Mouse (Mus musculus) heart, embryonic 14.5 days (tissue): ENCODE results near the gene Rgs9. TPM values are rescaled to one million over a fixed set of nuclear protein-coding genes. Genes with fewer than 3 reads are reported as not detected.

Experiments
- ATAC-seq: fragments of 200-750 bp; cut with Nextera tagmentation; 2 replicates; pipeline ENCODE4 v1.8.0; 2017; ENCODE audit warnings: low read depth, moderate TSS enrichment; ENCODE audit not compliant: insufficient number of reproducible peaks, insufficient read depth, low FRiP score
- H3K27ac ChIP-seq, 2 experiments: fragments of 200-500 bp in 1 of 2; fragments of 300-500 bp in 1 of 2; sonication (generic) in 1 of 2; replicated peaks in 1 of 2; 2 replicates each; pipeline ENCODE4 v1.5.1; 2012 to 2014; ENCODE audit warnings: low read depth in 2 of 2, low read length in 2 of 2, control low read depth in 1 of 2, mild to moderate bottlenecking in 1 of 2, mixed read lengths in 1 of 2; ENCODE audit not compliant: control insufficient read depth in 1 of 2, insufficient read depth in 1 of 2
- H3K27me3 ChIP-seq: fragments of 300-500 bp; sonication (generic); 2 replicates; pipeline ENCODE4 v1.6.1; 2014; ENCODE audit warnings: mild to moderate bottlenecking, low read length, control low read depth; ENCODE audit not compliant: control insufficient read depth, insufficient read depth
- H3K36me3 ChIP-seq: fragments of 300-500 bp; sonication (generic); 2 replicates; pipeline ENCODE4 v1.6.1; 2014; ENCODE audit warnings: mild to moderate bottlenecking, control low read depth, low read length, mixed read lengths; ENCODE audit not compliant: control insufficient read depth, insufficient read depth
- H3K4me1 ChIP-seq, 2 experiments: fragments of 200-500 bp in 1 of 2; fragments of 300-500 bp in 1 of 2; sonication (generic) in 1 of 2; 2 replicates each; pipeline ENCODE4 v1.6.1; 2012 to 2014; ENCODE audit warnings: low read length in 2 of 2, control low read depth in 1 of 2, mixed read lengths in 1 of 2; ENCODE audit not compliant: control insufficient read depth in 2 of 2, insufficient read depth in 2 of 2
- H3K4me2 ChIP-seq: fragments of 300-500 bp; sonication (generic); 2 replicates; pipeline ENCODE4 v1.6.1; 2014; ENCODE audit warnings: mild to moderate bottlenecking, low read length
- H3K4me3 ChIP-seq, 2 experiments: fragments of 200-500 bp in 1 of 2; fragments of 300-500 bp in 1 of 2; sonication (generic) in 1 of 2; 2 replicates each; pipeline ENCODE4 v1.5.1; 2012 to 2014; ENCODE audit warnings: low read length in 2 of 2, mild to moderate bottlenecking in 2 of 2, control low read depth in 1 of 2, low read depth in 1 of 2, moderate library complexity in 1 of 2; ENCODE audit not compliant: control insufficient read depth in 1 of 2, insufficient read depth in 1 of 2
- H3K9ac ChIP-seq: fragments of 300-500 bp; sonication (generic); 2 replicates; pipeline ENCODE4 v1.6.1; 2014; ENCODE audit warnings: mild to moderate bottlenecking, low read length
- H3K9me3 ChIP-seq: fragments of 300-500 bp; sonication (generic); 2 replicates; pipeline ENCODE4 v1.6.1; 2016; ENCODE audit warnings: low read length, control low read depth; ENCODE audit not compliant: control insufficient read depth
- WGBS: fragments of 180-500 bp; shearing (Covaris S2); extraction: QIAGEN DNeasy Blood & Tissue Kit; methylation state at CpG from one replicate; pipeline ENCODE4 v1.1.7; 2014; 5-methylcytosine and 5-hydroxymethylcytosine counted together
- polyA plus RNA-seq: library from polyadenylated mRNA; unstranded; fragments of >200 nt; fragmentation: Nextera tagmentation; extraction: Ambion mirVana; gene quantifications from 2 replicates; pipeline ENCODE4 v1.2.1, GENCODE M21; 2014

Rgs9 gene
- polyA plus RNA-seq, 1 experiment from 2014 or later = 0.82 TPM

GRCm38 (mm10) chr11:109270366-109270765 lies 27.6 kb downstream of the Rgs9 start:
- Histone ChIP-seq H3K4me3 (no peak overlapping the region), H3K9ac (no peak overlapping the region), H3K9me3 (no peaks in the 10 kb centered on the region), H3K36me3 (no peaks in the 10 kb centered on the region), H3K27me3 (no peaks in the 10 kb centered on the region), H3K4me2 (no peak overlapping the region), H3K27ac (no peak overlapping the region), H3K4me1 (no peaks in the 10 kb centered on the region; a peak in 1 of 4 replicates)
- ATAC-seq = no peak
- 81% methylated on average over 8 of the region's 8 CpGs for WGBS

- Histone ChIP-seq H3K4me3 (no peak overlapping the region), H3K9ac (no peak overlapping the region), H3K36me3 (no peaks in the 10 kb centered on the region), H3K27ac (no peak overlapping the region), H3K27me3 (no peaks in the 10 kb centered on the region), H3K9me3 (no peaks in the 10 kb centered on the region), H3K4me1 (no peaks in the 10 kb centered on the region; a peak in 1 of 4 replicates), H3K4me2 (no peak overlapping the region)
- ATAC-seq = no peak
- 64% methylated on average over 16 of the region's 16 CpGs for WGBS
Measured at GRCm38 (mm10) chr11:109269662-109270341, 28.1 kb downstream of the Rgs9 start.

- no peak overlapping the region for H3K9ac ChIP-seq
- H3K4me1 ChIP-seq = no peaks in the 10 kb centered on the region; a peak in 1 of 4 replicates
- H3K27me3 ChIP-seq = no peaks in the 10 kb centered on the region
- H3K9me3 ChIP-seq = no peaks in the 10 kb centered on the region
- no peak for ATAC-seq
- H3K4me3 ChIP-seq = no peak overlapping the region
- H3K4me2 ChIP-seq = no peak overlapping the region
- no peak overlapping the region for H3K27ac ChIP-seq
- 36% methylated on average over 5 of the region's 5 CpGs for WGBS
- no peaks in the 10 kb centered on the region for H3K36me3 ChIP-seq
Measured at GRCm38 (mm10) chr11:109269283-109269661, 28.7 kb downstream of the Rgs9 start.

GRCm38 (mm10) chr11:109266161-109266910 lies 31.6 kb downstream of the Rgs9 start:
- H3K4me2 ChIP-seq = no peak overlapping the region
- H3K27ac ChIP-seq = no peak overlapping the region
- H3K27me3 ChIP-seq = no peaks in the 10 kb centered on the region
- H3K36me3 ChIP-seq = no peaks in the 10 kb centered on the region
- ATAC-seq = no peak
- H3K9me3 ChIP-seq = no peaks in the 10 kb centered on the region
- H3K9ac ChIP-seq = no peak overlapping the region
- H3K4me1 ChIP-seq = no peaks in the 10 kb centered on the region; a peak in 1 of 4 replicates
- H3K4me3 ChIP-seq = no peak overlapping the region
- 79% methylated on average over 12 of the region's 12 CpGs for WGBS

GRCm38 (mm10) chr11:109264159-109264768 lies 33.7 kb downstream of the Rgs9 start:
- Histone ChIP-seq H3K36me3 (no peaks in the 10 kb centered on the region), H3K4me1 (no peaks in the 10 kb centered on the region; a peak in 1 of 4 replicates), H3K9me3 (peaks cover 6% of the 10 kb centered on the region), H3K9ac (no peak overlapping the region), H3K27me3 (no peaks in the 10 kb centered on the region), H3K4me3 (no peak overlapping the region), H3K27ac (no peak overlapping the region), H3K4me2 (no peak overlapping the region)
- no peak for ATAC-seq
- WGBS = 65% methylated on average over 11 of the region's 11 CpGs

- WGBS = 43% methylated on average over 7 of the region's 7 CpGs
- peaks cover 6% of the 10 kb centered on the region for H3K9me3 ChIP-seq
- no peaks in the 10 kb centered on the region for H3K27me3 ChIP-seq
- ATAC-seq = no peak
- H3K4me3 ChIP-seq = no peak overlapping the region
- H3K36me3 ChIP-seq = no peaks in the 10 kb centered on the region
- no peak overlapping the region for H3K4me2 ChIP-seq
- no peaks in the 10 kb centered on the region for H3K4me1 ChIP-seq
- H3K9ac ChIP-seq = no peak overlapping the region
- no peak overlapping the region for H3K27ac ChIP-seq
Measured at GRCm38 (mm10) chr11:109260561-109260960, 37.4 kb downstream of the Rgs9 start.

DNA sequence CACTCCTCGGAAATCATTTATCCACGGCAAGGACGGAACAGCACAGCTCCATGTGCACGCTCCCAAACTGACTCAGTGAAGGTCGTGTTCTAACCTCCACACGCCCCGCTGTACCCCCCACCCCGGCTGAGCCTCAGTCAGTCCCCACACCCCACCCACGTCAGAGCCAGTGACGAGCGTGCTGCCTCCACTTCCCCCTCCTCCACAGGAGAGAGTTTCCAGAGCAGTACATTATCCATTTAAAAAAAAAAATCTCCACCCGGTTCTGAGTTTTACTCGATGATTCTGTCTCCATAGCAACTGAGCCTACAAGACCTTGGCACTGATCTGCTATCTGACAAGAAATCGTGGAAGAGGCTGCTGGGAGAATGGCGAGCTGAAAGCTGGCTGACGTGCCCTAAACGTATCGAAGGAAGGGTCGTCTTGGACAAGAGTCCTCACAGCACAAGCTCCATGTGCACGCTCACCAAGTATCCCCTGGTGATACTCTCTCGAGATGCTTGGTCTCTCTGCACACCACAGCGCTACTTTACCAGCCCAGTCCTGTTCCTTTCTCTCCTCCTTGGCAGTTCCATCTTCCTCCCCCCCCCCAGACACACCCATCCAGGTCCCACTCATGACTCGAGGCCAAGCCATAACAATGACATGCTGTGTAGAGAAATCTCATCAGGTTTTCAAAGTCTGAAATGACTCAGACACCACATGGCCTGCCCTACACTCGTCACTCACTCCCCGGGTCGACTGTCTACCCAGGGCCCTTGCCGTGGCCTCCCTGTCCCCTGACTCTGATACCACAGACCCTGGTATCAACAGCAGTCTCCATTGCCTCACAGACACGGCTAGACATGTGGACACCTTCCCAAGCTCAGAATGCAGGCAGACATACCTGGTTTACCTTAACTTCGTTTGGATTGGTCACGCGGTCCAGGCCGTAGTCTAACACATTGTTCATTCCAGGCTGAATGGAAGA lies 38.7 kb downstream of the Rgs9 start:
- Histone ChIP-seq H3K27me3 (no peaks in the 10 kb centered on the region), H3K36me3 (no peaks in the 10 kb centered on the region), H3K27ac (no peak overlapping the region), H3K9me3 (peaks cover 6% of the 10 kb centered on the region), H3K4me3 (no peak overlapping the region), H3K9ac (no peak overlapping the region), H3K4me2 (no peak overlapping the region), H3K4me1 (no peaks in the 10 kb centered on the region)
- no peak for ATAC-seq
- whole genome bisulfite sequencing = 78% methylated on average over 32 of the region's 32 CpGs
